Mouse (Mus musculus): ENCODE data around the gene 6330403K07Rik. TPM values are rescaled to one million over a fixed set of nuclear protein-coding genes. Genes with fewer than 3 reads are reported as not detected.

The 6330403K07Rik gene
- polyA plus RNA-seq, 1 experiment from 2014 or later = 336 TPM

GRCm38 (mm10) chr11:71004316-71004773, 29.0 kb downstream of the 6330403K07Rik start, which contains the start of gene Dhx33:
Dhx33 (minus strand) TSS chr11:71004437.
- Histone ChIP-seq H3K36me3 (ENCODE audit: control insufficient read depth, insufficient read depth, low read length) (peaks cover 33% of the 10 kb centered on the region), H3K9ac (ENCODE audit: low read length) (peak within 1 kb of the TSS; percentile 75), H3K27me3 (replicated peaks; ENCODE audit: control insufficient read depth, insufficient read depth, low read length) (no peaks in the 10 kb centered on the region), H3K4me3 (ENCODE audit: low read depth, low read length) (peak within 1 kb of the TSS; percentile 91), H3K4me1 (ENCODE audit: control insufficient read depth, insufficient read depth, low read length) (peaks cover 10% of the 10 kb centered on the region), H3K4me2 (ENCODE audit: low read length) (peak within 1 kb of the TSS; percentile 93), H3K27ac (ENCODE audit: low read depth, low read length) (peak within 1 kb of the TSS; percentile 27; the same call in 1 of the 2 replicates), H3K9me3 (replicated peaks; ENCODE audit: control insufficient read depth, low read length) (no peaks in the 10 kb centered on the region)
- WGBS = under 1% methylated on average over 34 of the region's 35 CpGs
- DNase-seq (ENCODE audit: low spot score) (peak; percentile 99), ATAC-seq (peak; percentile 98)

GRCm38 (mm10) chr11:71003611-71004315, 29.6 kb downstream of the 6330403K07Rik start:
- H3K27me3 ChIP-seq (replicated peaks; ENCODE audit: control insufficient read depth, insufficient read depth, low read length) = no peaks in the 10 kb centered on the region
- peaks cover 10% of the 10 kb centered on the region for H3K4me1 ChIP-seq (ENCODE audit: control insufficient read depth, insufficient read depth, low read length)
- H3K4me2 ChIP-seq (ENCODE audit: low read length) = peak overlapping the region; percentile 93
- WGBS = under 1% methylated on average over 49 of the region's 49 CpGs
- ATAC-seq = peak; percentile 75
- H3K9me3 ChIP-seq (replicated peaks; ENCODE audit: control insufficient read depth, low read length) = no peaks in the 10 kb centered on the region
- peak overlapping the region; percentile 75 for H3K9ac ChIP-seq (ENCODE audit: low read length)
- H3K27ac ChIP-seq (ENCODE audit: low read depth, low read length) = peak overlapping the region; percentile 27; the same call in 1 of the 2 replicates
- H3K4me3 ChIP-seq (ENCODE audit: low read depth, low read length) = peak overlapping the region; percentile 91
- peaks cover 33% of the 10 kb centered on the region for H3K36me3 ChIP-seq (ENCODE audit: control insufficient read depth, insufficient read depth, low read length)
- peak; percentile 34 for DNase-seq (ENCODE audit: low spot score)

- H3K36me3 ChIP-seq (ENCODE audit: control insufficient read depth, insufficient read depth, low read length) = peaks cover 45% of the 10 kb centered on the region
- H3K27me3 ChIP-seq (replicated peaks; ENCODE audit: control insufficient read depth, insufficient read depth, low read length) = no peaks in the 10 kb centered on the region
- peaks cover 10% of the 10 kb centered on the region for H3K4me1 ChIP-seq (ENCODE audit: control insufficient read depth, insufficient read depth, low read length)
- ATAC-seq = no peak
- H3K4me3 ChIP-seq (ENCODE audit: low read depth, low read length) = no peak overlapping the region
- no peaks in the 10 kb centered on the region for H3K9me3 ChIP-seq (replicated peaks; ENCODE audit: control insufficient read depth, low read length)
- no peak overlapping the region for H3K9ac ChIP-seq (ENCODE audit: low read length)
- no peak for DNase-seq (ENCODE audit: low spot score)
- WGBS = 63% methylated on average over 4 of the region's 4 CpGs
- H3K4me2 ChIP-seq (ENCODE audit: low read length) = no peak overlapping the region
- H3K27ac ChIP-seq (ENCODE audit: low read depth, low read length) = no peak overlapping the region
Measured at GRCm38 (mm10) chr11:71001167-71001566, 32.1 kb downstream of the 6330403K07Rik start.

GRCm38 (mm10) chr11:70982557-70983228, 50.6 kb downstream of the 6330403K07Rik start, which contains the start of gene C1qbp:
C1qbp (minus strand) TSS chr11:70983026.
- peak within 1 kb of the TSS; percentile 91 for H3K9ac ChIP-seq (ENCODE audit: low read length)
- WGBS = under 1% methylated on average over 64 of the region's 64 CpGs
- H3K36me3 ChIP-seq (ENCODE audit: control insufficient read depth, insufficient read depth, low read length) = peaks cover 63% of the 10 kb centered on the region
- H3K4me2 ChIP-seq (ENCODE audit: low read length) = peak within 1 kb of the TSS; percentile 77
- no peak within 1 kb of the TSS for H3K27ac ChIP-seq (ENCODE audit: low read depth, low read length)
- peak within 1 kb of the TSS; percentile 99 for H3K4me3 ChIP-seq (ENCODE audit: low read depth, low read length)
- H3K9me3 ChIP-seq (replicated peaks; ENCODE audit: control insufficient read depth, low read length) = no peaks in the 10 kb centered on the region
- no peaks in the 10 kb centered on the region for H3K27me3 ChIP-seq (replicated peaks; ENCODE audit: control insufficient read depth, insufficient read depth, low read length)
- ATAC-seq = peak; percentile 98
- peak; percentile 88 for DNase-seq (ENCODE audit: low spot score)
- peaks cover 7% of the 10 kb centered on the region for H3K4me1 ChIP-seq (ENCODE audit: control insufficient read depth, insufficient read depth, low read length)

GRCm38 (mm10) chr11:70982030-70982429, 51.3 kb downstream of the 6330403K07Rik start:
- Histone ChIP-seq H3K4me3 (ENCODE audit: low read depth, low read length) (peak overlapping the region; percentile 99), H3K9ac (ENCODE audit: low read length) (peak overlapping the region; percentile 91), H3K4me1 (ENCODE audit: control insufficient read depth, insufficient read depth, low read length) (peaks cover 7% of the 10 kb centered on the region), H3K27me3 (replicated peaks; ENCODE audit: control insufficient read depth, insufficient read depth, low read length) (no peaks in the 10 kb centered on the region), H3K27ac (ENCODE audit: low read depth, low read length) (no peak overlapping the region), H3K9me3 (replicated peaks; ENCODE audit: control insufficient read depth, low read length) (no peaks in the 10 kb centered on the region), H3K4me2 (ENCODE audit: low read length) (peak overlapping the region; percentile 77), H3K36me3 (ENCODE audit: control insufficient read depth, insufficient read depth, low read length) (peaks cover 63% of the 10 kb centered on the region)
- DNase-seq (ENCODE audit: low spot score) (no peak), ATAC-seq (no peak)
- 12% methylated on average over 12 of the region's 12 CpGs for WGBS

Other genes with a start within 250 kb of the 6330403K07Rik start
- not detected in 2 replicates for gene Scimp, start 220.9 kb downstream of the 6330403K07Rik start, polyA plus RNA-seq (2014; fragmentation: Nextera tagmentation; extraction: Ambion mirVana)
- 50.3 and 62.7 TPM in 2 replicates for gene Rabep1, start 188.7 kb downstream of the 6330403K07Rik start, polyA plus RNA-seq (2014; fragmentation: Nextera tagmentation; extraction: Ambion mirVana)
- gene Nup88, start 63.5 kb downstream of the 6330403K07Rik start, polyA plus RNA-seq (2014; fragmentation: Nextera tagmentation; extraction: Ambion mirVana) = 156 and 160 TPM in 2 replicates
- gene Rpain, start 63.3 kb downstream of the 6330403K07Rik start, polyA plus RNA-seq (2014; fragmentation: Nextera tagmentation; extraction: Ambion mirVana) = 81.1 and 83.8 TPM in 2 replicates
- 180 and 191 TPM in 2 replicates for gene C1qbp, start 50.5 kb downstream of the 6330403K07Rik start, polyA plus RNA-seq (2014; fragmentation: Nextera tagmentation; extraction: Ambion mirVana)
- gene Dhx33, start 29.1 kb downstream of the 6330403K07Rik start, polyA plus RNA-seq (2014; fragmentation: Nextera tagmentation; extraction: Ambion mirVana) = 11.9 and 15.3 TPM in 2 replicates
- 25.8 and 27.1 TPM in 2 replicates for gene Mis12, start 13.9 kb downstream of the 6330403K07Rik start, polyA plus RNA-seq (2014; fragmentation: Nextera tagmentation; extraction: Ambion mirVana)
- 28.8 and 34.4 TPM in 2 replicates for gene Derl2, start 13.7 kb downstream of the 6330403K07Rik start, polyA plus RNA-seq (2014; fragmentation: Nextera tagmentation; extraction: Ambion mirVana)
- gene Nlrp1a, start 111.2 kb upstream of the 6330403K07Rik start, polyA plus RNA-seq (2014; fragmentation: Nextera tagmentation; extraction: Ambion mirVana) = not detected in 2 replicates
- not detected in 2 replicates for gene Nlrp1b, start 197.2 kb upstream of the 6330403K07Rik start, polyA plus RNA-seq (2014; fragmentation: Nextera tagmentation; extraction: Ambion mirVana)

Measured in forebrain, embryonic 14.5 days (tissue).